Mouse (Mus musculus) brain, embryonic 14.5 days (tissue): Measurements from ENCODE around the gene Cdhr3. TPM values are rescaled to one million over a fixed set of nuclear protein-coding genes. Genes with fewer than 3 reads are reported as not detected.

Experiments
- DNase-seq: peaks from one replicate; pipeline ENCODE4 v3.0.0-alpha.2; 2011; ENCODE audit warnings: low read depth
- CTCF ChIP-seq: fragments of 200-500 bp; IDR thresholded peaks from 2 replicates; pipeline ENCODE4 v1.5.1; 2012; ENCODE audit warnings: inconsistent platforms, mild to moderate bottlenecking, moderate library complexity, borderline replicate concordance; ENCODE audit not compliant: insufficient read depth, insufficient read length; ENCODE audit errors: extremely low read depth
- POLR2A ChIP-seq: fragments of 200-500 bp; IDR thresholded peaks from 2 replicates; pipeline ENCODE4 v1.6.1; 2012; ENCODE audit warnings: mild to moderate bottlenecking, inconsistent platforms, borderline replicate concordance; ENCODE audit not compliant: poor library complexity, insufficient read depth, insufficient read length, severe bottlenecking; ENCODE audit errors: extremely low read depth
- polyA plus RNA-seq: library from polyadenylated mRNA; depleted of rRNA; stranded (reverse); fragments of >200 nt; gene quantifications from 2 replicates; pipeline ENCODE4 v1.2.3, GENCODE M21; 2012

The Cdhr3 gene
- polyA plus RNA-seq, 1 experiment = 0.36 TPM

- TF ChIP-seq POLR2A = no peak
- TF ChIP-seq CTCF = no peak
Observed at GRCm38 (mm10) chr12:33028708-33029107, 64.0 kb downstream of the Cdhr3 start.

GRCm38 (mm10) chr12:33028109-33028691 is 64.5 kb downstream of the Cdhr3 start:
- no peak for DNase-seq
- TF ChIP-seq CTCF = peak; percentile 50; the same call in 1 of the 2 replicates
- no peak for TF ChIP-seq POLR2A

More at GRCm38 (mm10) chr12:33028708-33029107, 64.0 kb downstream of the Cdhr3 start:
- DNase-seq = peak; percentile 37

- peak; percentile 95 for DNase-seq
- no peak for TF ChIP-seq POLR2A
- peak; percentile 98 for TF ChIP-seq CTCF
Observed at GRCm38 (mm10) chr12:33027093-33027492, 65.6 kb downstream of the Cdhr3 start.

DNA sequence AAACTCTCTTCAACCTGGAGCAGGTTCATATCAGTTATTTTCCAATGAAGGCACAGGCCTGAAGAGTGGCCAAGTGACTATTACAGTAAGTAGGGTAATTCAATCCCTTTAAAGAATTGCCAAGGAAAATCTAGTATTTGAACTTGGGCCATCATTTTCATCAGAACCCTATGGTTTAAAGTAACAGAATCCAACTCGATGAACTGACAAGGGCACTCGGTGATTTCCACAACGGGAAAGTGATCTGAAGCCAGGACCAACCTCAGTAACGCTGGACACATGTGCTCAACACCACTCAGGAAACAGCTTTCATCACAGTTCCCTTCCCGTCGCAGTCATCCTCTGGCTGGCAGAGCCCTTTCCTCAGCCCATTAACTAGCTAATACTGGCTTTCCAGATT is 68.2 kb downstream of the Cdhr3 start:
- TF ChIP-seq CTCF (no peak), POLR2A (no peak)
- no peak for DNase-seq

DNA sequence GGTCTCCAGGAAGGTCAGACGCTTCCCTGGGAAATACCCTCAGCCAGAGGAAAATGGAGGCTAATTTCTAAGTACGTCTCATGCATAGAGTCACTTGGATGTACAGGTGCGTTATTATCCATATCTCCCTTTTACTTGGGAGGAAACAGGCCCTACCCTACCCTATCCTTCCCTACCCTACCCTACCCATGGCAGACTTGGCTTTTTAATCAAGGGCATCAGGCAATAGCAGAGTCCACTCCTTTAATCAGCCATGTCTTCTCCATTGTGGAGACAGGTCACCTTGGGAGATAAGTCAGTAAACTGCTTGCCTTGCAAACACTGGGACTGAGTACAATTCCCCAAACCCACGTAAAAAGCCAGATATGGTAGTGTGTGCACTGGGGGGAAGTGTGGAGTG is 70.9 kb downstream of the Cdhr3 start:
- TF ChIP-seq POLR2A = no peak
- TF ChIP-seq CTCF = no peak
- DNase-seq = no peak

- DNase-seq = no peak
- no peak for TF ChIP-seq POLR2A
- TF ChIP-seq CTCF = no peak
Observed at GRCm38 (mm10) chr12:33021140-33021539, 71.5 kb downstream of the Cdhr3 start.

GRCm38 (mm10) chr12:33020011-33020410 is 72.7 kb downstream of the Cdhr3 start:
- no peak for DNase-seq
- TF ChIP-seq POLR2A (no peak), CTCF (no peak)

DNA sequence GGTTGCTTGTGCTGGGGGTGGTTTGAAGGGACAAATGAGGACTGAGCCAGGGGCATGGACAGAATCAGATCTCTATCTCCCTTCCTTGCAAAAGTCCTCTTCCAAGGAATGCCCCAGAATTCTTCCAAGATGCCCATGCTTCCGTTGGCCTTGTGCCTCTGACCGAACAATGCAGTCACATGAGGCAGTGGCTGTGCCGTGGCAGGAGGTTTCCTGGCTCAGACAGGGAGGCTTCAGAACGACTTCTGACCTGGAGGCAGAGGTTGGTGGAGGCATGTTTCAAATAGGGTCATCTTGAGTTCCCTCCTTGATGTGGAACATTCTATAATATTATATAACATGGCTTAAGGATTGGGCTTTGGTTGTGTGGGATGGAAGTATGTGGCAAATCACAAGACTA is 74.1 kb downstream of the Cdhr3 start:
- TF ChIP-seq POLR2A (no peak), CTCF (no peak)
- DNase-seq = no peak

DNA sequence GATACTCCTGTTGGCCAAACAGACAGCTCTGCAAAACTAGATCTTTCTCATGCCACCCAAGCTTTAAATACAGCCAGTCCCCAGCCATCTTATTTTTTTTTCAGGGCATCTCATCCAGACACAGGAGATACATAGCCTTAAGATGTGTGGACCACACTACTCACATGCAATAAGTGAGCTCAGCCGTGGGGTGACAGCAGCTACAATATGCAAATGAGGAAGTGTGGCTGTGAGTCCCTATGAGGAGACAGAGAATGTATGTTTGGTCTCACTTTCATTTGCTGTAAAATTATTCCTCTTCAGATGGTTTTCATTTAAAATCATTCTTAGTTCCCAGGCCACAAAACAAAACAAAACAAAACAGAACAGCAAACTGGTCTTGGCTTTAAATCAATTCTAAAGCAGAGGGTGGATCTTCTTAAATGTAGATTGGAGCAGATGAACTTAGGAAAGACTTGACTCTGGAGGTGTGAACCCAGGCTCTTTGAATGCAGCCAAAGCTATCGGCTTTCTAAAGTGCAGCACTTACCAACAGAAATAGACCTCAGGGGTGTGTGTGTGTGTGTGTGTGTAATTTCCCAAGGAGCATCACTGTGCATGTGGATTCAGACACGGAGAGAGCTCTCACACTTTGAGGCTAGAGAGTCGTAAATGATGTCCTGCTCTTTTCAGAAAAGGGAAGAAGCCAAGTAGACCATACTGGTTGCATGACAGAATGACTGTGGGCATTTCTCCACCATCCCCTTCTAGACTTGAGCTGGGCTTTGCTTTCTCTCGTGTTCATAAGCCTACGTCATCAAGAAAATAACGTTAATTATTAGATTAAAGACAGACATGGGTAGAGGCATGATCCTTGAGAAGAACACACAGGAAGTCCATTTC is 75.6 kb downstream of the Cdhr3 start:
- DNase-seq = no peak
- no peak for TF ChIP-seq POLR2A
- no peak for TF ChIP-seq CTCF

GRCm38 (mm10) chr12:33015103-33015502 is 77.6 kb downstream of the Cdhr3 start:
- no peak for DNase-seq
- TF ChIP-seq POLR2A = no peak
- no peak for TF ChIP-seq CTCF

DNA sequence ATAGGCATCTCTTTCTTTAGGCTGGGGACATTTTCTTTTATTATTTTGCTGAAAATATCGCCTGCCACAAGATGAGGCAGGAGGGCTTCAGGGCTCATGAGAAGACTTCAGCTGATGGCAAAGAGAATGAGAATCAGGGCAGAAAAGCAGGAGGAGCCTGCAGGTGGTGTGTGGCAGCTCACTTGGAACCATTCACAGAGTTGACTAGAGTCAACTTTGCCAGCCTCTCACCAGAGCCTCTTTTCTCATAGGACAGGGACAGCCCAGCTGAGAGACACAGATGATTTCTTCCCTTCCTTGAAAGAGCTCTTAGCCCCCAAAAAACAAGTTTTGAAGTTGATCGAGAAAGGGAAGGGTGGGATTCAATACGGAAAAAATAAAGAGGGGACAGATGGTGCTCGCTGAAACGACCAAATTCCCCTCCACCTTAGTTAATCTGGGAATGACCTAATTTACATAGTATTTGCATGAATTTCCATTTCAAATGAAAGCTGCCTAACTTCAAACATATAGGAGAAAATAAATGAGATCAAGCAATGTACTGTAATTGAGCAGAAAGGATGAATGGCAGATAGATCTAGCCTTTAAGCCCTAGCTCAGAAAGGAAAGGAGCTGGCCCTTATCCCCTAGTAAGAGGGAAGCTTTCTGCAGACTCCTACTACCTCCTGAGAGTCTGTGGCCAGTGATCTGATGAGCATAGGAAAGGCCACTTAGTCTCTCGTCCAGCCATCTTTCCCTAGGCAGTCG is 78.5 kb downstream of the Cdhr3 start:
- peak; percentile 82 for DNase-seq
- TF ChIP-seq POLR2A (no peak), CTCF (no peak)
